Mouse (Mus musculus) heart, adult 2 months (tissue): ENCODE results near the gene Btk.

Experiments
- CTCF ChIP-seq: fragments of 200-600 bp; IDR thresholded peaks from 2 replicates; pipeline ENCODE4 v1.8.1; 2022; ENCODE audit warnings: antibody characterized with exemption, mild to moderate bottlenecking, moderate library complexity
- POLR2A ChIP-seq: fragments of 200-500 bp; IDR thresholded peaks from 2 replicates; pipeline ENCODE4 v1.6.1; 2011; ENCODE audit warnings: mild to moderate bottlenecking, low read depth, low read length, control low read depth; ENCODE audit not compliant: insufficient read depth

DNA sequence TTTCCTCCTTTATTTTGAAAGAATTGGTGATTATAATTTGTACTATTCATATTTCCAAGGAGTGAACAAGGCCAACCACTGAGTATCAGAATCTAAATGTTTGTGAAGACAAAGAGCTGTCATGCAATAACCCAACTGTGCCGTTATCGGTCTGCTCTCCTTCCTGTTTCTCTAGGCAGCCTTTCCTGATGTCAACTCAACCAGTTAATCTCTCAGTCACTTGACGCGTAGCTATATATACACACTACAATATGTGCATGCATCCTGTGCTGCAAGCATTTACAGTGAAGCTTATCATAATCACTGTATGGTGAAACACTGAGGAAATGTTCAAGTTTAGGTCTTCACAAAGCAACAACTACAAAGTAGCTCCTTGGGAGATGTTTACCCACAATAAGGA, 19.0 kb downstream of the Btk start:
- TF ChIP-seq POLR2A (no peak), CTCF (no peak)
